Mouse (Mus musculus) brain, embryonic 18.5 days (tissue): ENCODE data around the gene Unk.

Experiments used
- DNase-seq: peaks from one replicate; pipeline ENCODE4 v3.0.0-alpha.2; 2012; ENCODE audit warnings: low read depth, low spot score

The Unk gene

GRCm38 (mm10) chr11:116106963-116107776 is 77.0 kb downstream of the Unk start:
- no peak for DNase-seq

- no peak for DNase-seq
These were observed 77.7 kb downstream of the Unk start for GRCm38 (mm10) chr11:116107777-116108285.

GRCm38 (mm10) chr11:116108464-116109137 is 78.5 kb downstream of the Unk start:
- DNase-seq: no peak

- DNase-seq: no peak
These were observed 79.4 kb downstream of the Unk start for GRCm38 (mm10) chr11:116109441-116110081.

GRCm38 (mm10) chr11:116110131-116110530 is 80.0 kb downstream of the Unk start:
- DNase-seq: no peak

- DNase-seq: no peak
These were observed 80.4 kb downstream of the Unk start for GRCm38 (mm10) chr11:116110540-116110939.
